Mouse (Mus musculus): ENCODE measurements around the gene Tbx3.

GRCm38 (mm10) chr5:119681011-119681832 is 10.8 kb downstream of the Tbx3 start:
- TF ChIP-seq EP300 (IDR thresholded peaks at IDR 0.05; ENCODE audit: low read depth): no peak
- TF ChIP-seq CTCF (IDR thresholded peaks at IDR 0.05; ENCODE audit: low read depth): no peak

Measured in liver, embryonic 14.5 days (tissue).